Mouse (Mus musculus): ENCODE data around the gene Foxk1. TPM values are rescaled to one million over a fixed set of nuclear protein-coding genes. Genes with fewer than 3 reads are reported as not detected.

The Foxk1 gene
- polyA plus RNA-seq, 1 experiment from 2014 or later: 3.0 TPM

- no peak overlapping the region for H3K27ac ChIP-seq (ENCODE audit: low read depth, low read length)
- WGBS (ENCODE audit: insufficient replicate concordance): 68% methylated on average over 6 of the region's 6 CpGs
- H3K4me3 ChIP-seq (ENCODE audit: low read depth, low read length): no peak overlapping the region
- H3K27me3 ChIP-seq (ENCODE audit: control insufficient read depth, insufficient read depth, low read length): no peaks in the 10 kb centered on the region
- peaks cover 37% of the 10 kb centered on the region for H3K4me1 ChIP-seq (ENCODE audit: control insufficient read depth, insufficient read depth, low read length)
- H3K9me3 ChIP-seq (replicated peaks; ENCODE audit: control insufficient read depth, low read length): no peaks in the 10 kb centered on the region
- H3K9ac ChIP-seq (ENCODE audit: low read depth, low read length): no peak overlapping the region
- no peak overlapping the region for H3K4me2 ChIP-seq
- 0 out of 2 replicates have a peak, but pooled peaks cover 2% of the 10 kb centered on the region for H3K36me3 ChIP-seq (ENCODE audit: control insufficient read depth, insufficient read depth, low read length)
- ATAC-seq (replicated peaks; ENCODE audit: insufficient number of reproducible peaks, low FRiP score, low TSS enrichment): no peak
These were observed 7.9 kb downstream of the Foxk1 start for GRCm38 (mm10) chr5:142409169-142409568.

DNA sequence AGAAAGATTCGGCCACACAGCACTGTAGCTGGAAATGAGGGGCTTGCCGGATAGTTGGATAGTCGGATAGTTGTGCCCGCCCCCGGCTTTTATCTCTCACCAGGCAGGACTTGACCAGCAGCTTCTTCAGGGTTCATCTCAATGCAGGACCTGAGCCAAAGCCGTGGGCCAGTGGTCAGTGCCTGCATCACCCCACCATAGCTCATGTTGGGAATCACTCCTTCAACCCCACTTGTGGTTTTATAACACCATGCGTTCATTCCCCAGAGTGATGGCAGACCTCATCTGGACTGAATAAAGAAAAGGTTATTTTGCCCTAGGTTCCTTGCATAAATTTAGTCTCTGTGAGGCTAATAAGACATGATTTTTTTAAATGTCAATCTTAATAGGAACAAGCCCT is 9.1 kb downstream of the Foxk1 start:
- WGBS (ENCODE audit: insufficient replicate concordance): 37% methylated on average over 7 of the region's 7 CpGs
- Histone ChIP-seq H3K27me3 (ENCODE audit: control insufficient read depth, insufficient read depth, low read length) (no peaks in the 10 kb centered on the region), H3K9me3 (replicated peaks; ENCODE audit: control insufficient read depth, low read length) (no peaks in the 10 kb centered on the region), H3K36me3 (ENCODE audit: control insufficient read depth, insufficient read depth, low read length) (0 out of 2 replicates have a peak, but pooled peaks cover 2% of the 10 kb centered on the region), H3K27ac (ENCODE audit: low read depth, low read length) (0 out of 2 replicates have a peak overlapping the region, but pooled peaks have one; percentile 12), H3K4me1 (ENCODE audit: control insufficient read depth, insufficient read depth, low read length) (peaks cover 32% of the 10 kb centered on the region), H3K9ac (ENCODE audit: low read depth, low read length) (no peak overlapping the region), H3K4me2 (no peak overlapping the region), H3K4me3 (ENCODE audit: low read depth, low read length) (no peak overlapping the region)
- no peak for ATAC-seq (replicated peaks; ENCODE audit: insufficient number of reproducible peaks, low FRiP score, low TSS enrichment)

- Histone ChIP-seq H3K9me3 (replicated peaks; ENCODE audit: control insufficient read depth, low read length) (no peaks in the 10 kb centered on the region), H3K4me3 (ENCODE audit: low read depth, low read length) (no peak overlapping the region), H3K9ac (ENCODE audit: low read depth, low read length) (peak overlapping the region; percentile 19; the same call in 1 of the 2 replicates), H3K27ac (ENCODE audit: low read depth, low read length) (peak overlapping the region; percentile 46; the same call in 1 of the 2 replicates), H3K4me2 (no peak overlapping the region), H3K36me3 (ENCODE audit: control insufficient read depth, insufficient read depth, low read length) (0 out of 2 replicates have a peak, but pooled peaks cover 2% of the 10 kb centered on the region), H3K27me3 (ENCODE audit: control insufficient read depth, insufficient read depth, low read length) (no peaks in the 10 kb centered on the region), H3K4me1 (ENCODE audit: control insufficient read depth, insufficient read depth, low read length) (peaks cover 53% of the 10 kb centered on the region)
- 45% methylated on average over 6 of the region's 6 CpGs for WGBS (ENCODE audit: insufficient replicate concordance)
- ATAC-seq (replicated peaks; ENCODE audit: insufficient number of reproducible peaks, low FRiP score, low TSS enrichment): no peak
These were observed 11.5 kb downstream of the Foxk1 start for GRCm38 (mm10) chr5:142412678-142413385.

GRCm38 (mm10) chr5:142413723-142414445 is 12.6 kb downstream of the Foxk1 start:
- no peak overlapping the region for H3K9ac ChIP-seq (ENCODE audit: low read depth, low read length)
- H3K36me3 ChIP-seq (ENCODE audit: control insufficient read depth, insufficient read depth, low read length): no peaks in the 10 kb centered on the region
- H3K4me3 ChIP-seq (ENCODE audit: low read depth, low read length): no peak overlapping the region
- no peaks in the 10 kb centered on the region for H3K27me3 ChIP-seq (ENCODE audit: control insufficient read depth, insufficient read depth, low read length)
- WGBS (ENCODE audit: insufficient replicate concordance): 36% methylated on average over 9 of the region's 9 CpGs
- no peak overlapping the region for H3K27ac ChIP-seq (ENCODE audit: low read depth, low read length)
- H3K4me2 ChIP-seq: no peak overlapping the region
- ATAC-seq (replicated peaks; ENCODE audit: insufficient number of reproducible peaks, low FRiP score, low TSS enrichment): no peak
- H3K4me1 ChIP-seq (ENCODE audit: control insufficient read depth, insufficient read depth, low read length): peaks cover 53% of the 10 kb centered on the region
- H3K9me3 ChIP-seq (replicated peaks; ENCODE audit: control insufficient read depth, low read length): no peaks in the 10 kb centered on the region

- peak overlapping the region; percentile 89; the same call in 1 of the 2 replicates for H3K27ac ChIP-seq (ENCODE audit: low read depth, low read length)
- no peaks in the 10 kb centered on the region for H3K36me3 ChIP-seq (ENCODE audit: control insufficient read depth, insufficient read depth, low read length)
- H3K9ac ChIP-seq (ENCODE audit: low read depth, low read length): no peak overlapping the region
- no peaks in the 10 kb centered on the region for H3K27me3 ChIP-seq (ENCODE audit: control insufficient read depth, insufficient read depth, low read length)
- no peaks in the 10 kb centered on the region for H3K9me3 ChIP-seq (replicated peaks; ENCODE audit: control insufficient read depth, low read length)
- no peak overlapping the region for H3K4me3 ChIP-seq (ENCODE audit: low read depth, low read length)
- WGBS (ENCODE audit: insufficient replicate concordance): 65% methylated on average over 6 of the region's 6 CpGs
- no peak for ATAC-seq (replicated peaks; ENCODE audit: insufficient number of reproducible peaks, low FRiP score, low TSS enrichment)
- peaks cover 49% of the 10 kb centered on the region for H3K4me1 ChIP-seq (ENCODE audit: control insufficient read depth, insufficient read depth, low read length)
- H3K4me2 ChIP-seq: no peak overlapping the region
These were observed 14.1 kb downstream of the Foxk1 start for GRCm38 (mm10) chr5:142415401-142415800.

GRCm38 (mm10) chr5:142416070-142416775 is 14.9 kb downstream of the Foxk1 start:
- 0 out of 2 replicates have a peak overlapping the region, but pooled peaks have one; percentile 3 for H3K4me3 ChIP-seq (ENCODE audit: low read depth, low read length)
- 9% methylated on average over 14 of the region's 14 CpGs for WGBS (ENCODE audit: insufficient replicate concordance)
- H3K4me2 ChIP-seq: peak overlapping the region; percentile 46
- no peaks in the 10 kb centered on the region for H3K9me3 ChIP-seq (replicated peaks; ENCODE audit: control insufficient read depth, low read length)
- no peaks in the 10 kb centered on the region for H3K36me3 ChIP-seq (ENCODE audit: control insufficient read depth, insufficient read depth, low read length)
- peak overlapping the region; percentile 39 for H3K9ac ChIP-seq (ENCODE audit: low read depth, low read length)
- no peak; the same call in 1 of the 2 replicates for ATAC-seq (replicated peaks; ENCODE audit: insufficient number of reproducible peaks, low FRiP score, low TSS enrichment)
- H3K4me1 ChIP-seq (ENCODE audit: control insufficient read depth, insufficient read depth, low read length): peaks cover 55% of the 10 kb centered on the region
- peak overlapping the region; percentile 89 for H3K27ac ChIP-seq (ENCODE audit: low read depth, low read length)
- no peaks in the 10 kb centered on the region for H3K27me3 ChIP-seq (ENCODE audit: control insufficient read depth, insufficient read depth, low read length)

- H3K36me3 ChIP-seq (ENCODE audit: control insufficient read depth, insufficient read depth, low read length): no peaks in the 10 kb centered on the region
- no peak overlapping the region for H3K4me3 ChIP-seq (ENCODE audit: low read depth, low read length)
- no peak overlapping the region for H3K4me2 ChIP-seq
- WGBS (ENCODE audit: insufficient replicate concordance): 78% methylated on average over 3 of the region's 3 CpGs
- no peaks in the 10 kb centered on the region for H3K27me3 ChIP-seq (ENCODE audit: control insufficient read depth, insufficient read depth, low read length)
- H3K4me1 ChIP-seq (ENCODE audit: control insufficient read depth, insufficient read depth, low read length): peaks cover 59% of the 10 kb centered on the region
- no peak for ATAC-seq (replicated peaks; ENCODE audit: insufficient number of reproducible peaks, low FRiP score, low TSS enrichment)
- H3K27ac ChIP-seq (ENCODE audit: low read depth, low read length): 0 out of 2 replicates have a peak overlapping the region, but pooled peaks have one; percentile 89
- H3K9me3 ChIP-seq (replicated peaks; ENCODE audit: control insufficient read depth, low read length): no peaks in the 10 kb centered on the region
- H3K9ac ChIP-seq (ENCODE audit: low read depth, low read length): no peak overlapping the region
These were observed 15.8 kb downstream of the Foxk1 start for GRCm38 (mm10) chr5:142417104-142417503.

- Histone ChIP-seq H3K9me3 (replicated peaks; ENCODE audit: control insufficient read depth, low read length) (no peaks in the 10 kb centered on the region), H3K4me1 (ENCODE audit: control insufficient read depth, insufficient read depth, low read length) (peaks cover 56% of the 10 kb centered on the region), H3K27me3 (ENCODE audit: control insufficient read depth, insufficient read depth, low read length) (no peaks in the 10 kb centered on the region), H3K27ac (ENCODE audit: low read depth, low read length) (no peak overlapping the region), H3K4me3 (ENCODE audit: low read depth, low read length) (no peak overlapping the region), H3K36me3 (ENCODE audit: control insufficient read depth, insufficient read depth, low read length) (no peaks in the 10 kb centered on the region), H3K4me2 (no peak overlapping the region), H3K9ac (ENCODE audit: low read depth, low read length) (no peak overlapping the region)
- WGBS (ENCODE audit: insufficient replicate concordance): 72% methylated on average over 9 of the region's 9 CpGs
- ATAC-seq (replicated peaks; ENCODE audit: insufficient number of reproducible peaks, low FRiP score, low TSS enrichment): no peak
These were observed 16.6 kb downstream of the Foxk1 start for GRCm38 (mm10) chr5:142417876-142418275.
